Mouse (Mus musculus) forebrain, embryonic 13.5 days (tissue): ENCODE measurements around the gene Gpcpd1. TPM values are rescaled to one million over a fixed set of nuclear protein-coding genes. Genes with fewer than 3 reads are reported as not detected.
"Not testable (repeated sequence)": the region's sequence is repeated elsewhere in the genome, so short reads cannot be mapped to it uniquely, and the experiment has no call there.

Source experiments
- ATAC-seq: fragments of 200-750 bp; cut with Nextera tagmentation; 2 replicates; pipeline ENCODE4 v1.8.0; 2017
- H3K27ac ChIP-seq: fragments of 300-500 bp; sonication (generic); 2 replicates; pipeline ENCODE4 v1.5.1; 2015; ENCODE audit warnings: inconsistent platforms, mild to moderate bottlenecking, moderate library complexity
- H3K27me3 ChIP-seq: fragments of 300-500 bp; sonication (generic); 2 replicates; pipeline ENCODE4 v1.6.1; 2015; ENCODE audit warnings: mild to moderate bottlenecking, inconsistent platforms
- H3K36me3 ChIP-seq: fragments of 300-500 bp; sonication (generic); 2 replicates; pipeline ENCODE4 v1.6.1; 2015; ENCODE audit warnings: mild to moderate bottlenecking, inconsistent platforms; ENCODE audit not compliant: poor library complexity, severe bottlenecking
- H3K4me1 ChIP-seq: fragments of 300-500 bp; sonication (generic); 2 replicates; pipeline ENCODE4 v1.6.1; 2015; ENCODE audit warnings: inconsistent platforms
- H3K4me2 ChIP-seq: fragments of 300-500 bp; sonication (generic); 2 replicates; pipeline ENCODE4 v1.6.1; 2015; ENCODE audit warnings: inconsistent platforms, mild to moderate bottlenecking, moderate library complexity
- H3K4me3 ChIP-seq: fragments of 300-500 bp; sonication (generic); 2 replicates; pipeline ENCODE4 v1.5.1; 2015; ENCODE audit warnings: mild to moderate bottlenecking, inconsistent platforms
- H3K9ac ChIP-seq: fragments of 300-500 bp; sonication (generic); 2 replicates; pipeline ENCODE4 v1.6.1; 2015; ENCODE audit warnings: mild to moderate bottlenecking, inconsistent platforms
- H3K9me3 ChIP-seq: fragments of 300-500 bp; sonication (generic); replicated peaks from 2 replicates; pipeline ENCODE4 v1.6.1; 2016; ENCODE audit warnings: inconsistent platforms
- WGBS: fragments of 180-500 bp; shearing (Covaris S2); methylation state at CpG from one replicate; pipeline ENCODE4 v1.1.7; 2015; 5-methylcytosine and 5-hydroxymethylcytosine counted together
- polyA plus RNA-seq: library from polyadenylated mRNA; unstranded; fragments of >200 nt; fragmentation: Nextera tagmentation; extraction: Ambion mirVana; gene quantifications from 2 replicates; pipeline ENCODE4 v1.2.1, GENCODE M21; 2015

Gpcpd1 gene
- polyA plus RNA-seq, 1 experiment from 2014 or later = 75.2 TPM

- Histone ChIP-seq H3K9me3 (no peaks in the 10 kb centered on the region), H3K27me3 (no peaks in the 10 kb centered on the region), H3K4me1 (no peaks in the 10 kb centered on the region), H3K36me3 (no peaks in the 10 kb centered on the region), H3K27ac (no peak overlapping the region), H3K4me2 (no peak overlapping the region), H3K9ac (no peak overlapping the region), H3K4me3 (no peak overlapping the region)
- no peak for ATAC-seq
Measured at GRCm38 (mm10) chr2:132601777-132602176, 14.2 kb upstream of the Gpcpd1 start.

GRCm38 (mm10) chr2:132600081-132600480 lies 12.6 kb upstream of the Gpcpd1 start:
- H3K9ac ChIP-seq = no peak overlapping the region
- 80% methylated on average over 4 of the region's 4 CpGs for WGBS
- no peak for ATAC-seq
- no peaks in the 10 kb centered on the region for H3K36me3 ChIP-seq
- no peak overlapping the region for H3K4me3 ChIP-seq
- no peaks in the 10 kb centered on the region for H3K4me1 ChIP-seq
- H3K27me3 ChIP-seq = no peaks in the 10 kb centered on the region
- no peaks in the 10 kb centered on the region for H3K9me3 ChIP-seq
- no peak overlapping the region for H3K27ac ChIP-seq
- H3K4me2 ChIP-seq = no peak overlapping the region

GRCm38 (mm10) chr2:132599127-132599526 lies 11.6 kb upstream of the Gpcpd1 start:
- Histone ChIP-seq H3K4me1 (no peaks in the 10 kb centered on the region), H3K4me2 (no peak overlapping the region), H3K36me3 (no peaks in the 10 kb centered on the region), H3K9me3 (no peaks in the 10 kb centered on the region), H3K9ac (no peak overlapping the region), H3K27ac (no peak overlapping the region), H3K4me3 (no peak overlapping the region), H3K27me3 (no peaks in the 10 kb centered on the region)
- 89% methylated on average over 6 of the region's 6 CpGs for WGBS
- ATAC-seq = no peak

GRCm38 (mm10) chr2:132597866-132598480 lies 10.4 kb upstream of the Gpcpd1 start:
- no peak overlapping the region for H3K9ac ChIP-seq
- no peak overlapping the region for H3K4me3 ChIP-seq
- H3K27ac ChIP-seq = no peak overlapping the region
- WGBS = 72% methylated on average over 3 of the region's 3 CpGs
- H3K4me1 ChIP-seq = no peaks in the 10 kb centered on the region
- H3K9me3 ChIP-seq = no peaks in the 10 kb centered on the region
- H3K4me2 ChIP-seq = no peak overlapping the region
- H3K36me3 ChIP-seq = no peaks in the 10 kb centered on the region
- no peaks in the 10 kb centered on the region for H3K27me3 ChIP-seq
- ATAC-seq = no peak

- no peak overlapping the region for H3K4me2 ChIP-seq
- no peaks in the 10 kb centered on the region for H3K9me3 ChIP-seq
- no peak overlapping the region for H3K4me3 ChIP-seq
- H3K9ac ChIP-seq = no peak overlapping the region
- H3K27me3 ChIP-seq = no peaks in the 10 kb centered on the region
- WGBS = 75% methylated on average over 8 of the region's 8 CpGs
- ATAC-seq = no peak
- no peak overlapping the region for H3K27ac ChIP-seq
- H3K36me3 ChIP-seq = no peaks in the 10 kb centered on the region
- H3K4me1 ChIP-seq = no peaks in the 10 kb centered on the region
Measured at GRCm38 (mm10) chr2:132597226-132597625, 9.7 kb upstream of the Gpcpd1 start.

- no peaks in the 10 kb centered on the region for H3K36me3 ChIP-seq
- H3K4me2 ChIP-seq = no peak overlapping the region
- no peak overlapping the region for H3K9ac ChIP-seq
- H3K27ac ChIP-seq = no peak overlapping the region
- H3K27me3 ChIP-seq = no peaks in the 10 kb centered on the region
- 77% methylated on average over 11 of the region's 11 CpGs for WGBS
- H3K4me1 ChIP-seq = no peaks in the 10 kb centered on the region
- no peaks in the 10 kb centered on the region for H3K9me3 ChIP-seq
- no peak overlapping the region for H3K4me3 ChIP-seq
- no peak for ATAC-seq
Measured at GRCm38 (mm10) chr2:132595601-132596235, 8.2 kb upstream of the Gpcpd1 start.

GRCm38 (mm10) chr2:132592126-132592525 lies 4.6 kb upstream of the Gpcpd1 start:
- H3K27ac ChIP-seq = no peak overlapping the region
- no peak for ATAC-seq
- H3K4me1 ChIP-seq = no peaks in the 10 kb centered on the region
- H3K36me3 ChIP-seq = no peaks in the 10 kb centered on the region
- 90% methylated on average over 3 of the region's 3 CpGs for WGBS
- H3K4me3 ChIP-seq = no peak overlapping the region
- no peak overlapping the region for H3K9ac ChIP-seq
- no peaks in the 10 kb centered on the region for H3K9me3 ChIP-seq
- H3K27me3 ChIP-seq = no peaks in the 10 kb centered on the region
- H3K4me2 ChIP-seq = no peak overlapping the region

GRCm38 (mm10) chr2:132591579-132591978 lies 4.0 kb upstream of the Gpcpd1 start:
- not testable (repeated sequence) for H3K27ac ChIP-seq, H3K4me3 ChIP-seq, H3K9ac ChIP-seq, H3K4me1 ChIP-seq, H3K27me3 ChIP-seq, H3K4me2 ChIP-seq, ATAC-seq, H3K36me3 ChIP-seq, H3K9me3 ChIP-seq
- WGBS = 80% methylated on average over 3 of the region's 3 CpGs

- Histone ChIP-seq H3K36me3 (no peaks in the 10 kb centered on the region), H3K4me2 (no peak overlapping the region), H3K9ac (no peak overlapping the region), H3K9me3 (no peaks in the 10 kb centered on the region), H3K27me3 (no peaks in the 10 kb centered on the region), H3K27ac (no peak overlapping the region), H3K4me1 (no peaks in the 10 kb centered on the region), H3K4me3 (no peak overlapping the region)
- 84% methylated on average over 6 of the region's 6 CpGs for WGBS
- ATAC-seq = no peak
Measured at GRCm38 (mm10) chr2:132589906-132590538, 2.5 kb upstream of the Gpcpd1 start.

GRCm38 (mm10) chr2:132586006-132586405 lies 1.5 kb downstream of the Gpcpd1 start:
- Histone ChIP-seq H3K36me3 (no peaks in the 10 kb centered on the region), H3K9me3 (no peaks in the 10 kb centered on the region), H3K27me3 (no peaks in the 10 kb centered on the region), H3K4me2 (no peak overlapping the region), H3K9ac (no peak overlapping the region), H3K4me3 (no peak overlapping the region), H3K27ac (no peak overlapping the region), H3K4me1 (peaks cover 20% of the 10 kb centered on the region)
- no peak for ATAC-seq
- WGBS = 79% methylated on average over 3 of the region's 3 CpGs

GRCm38 (mm10) chr2:132584191-132584590 lies 3.3 kb downstream of the Gpcpd1 start:
- no peak for ATAC-seq
- no peak overlapping the region for H3K4me3 ChIP-seq
- WGBS = 95% methylated on average over 1 of the region's 1 CpGs
- no peak overlapping the region for H3K4me2 ChIP-seq
- no peak overlapping the region for H3K27ac ChIP-seq
- H3K9me3 ChIP-seq = no peaks in the 10 kb centered on the region
- peaks cover 20% of the 10 kb centered on the region for H3K4me1 ChIP-seq
- H3K27me3 ChIP-seq = no peaks in the 10 kb centered on the region
- no peaks in the 10 kb centered on the region for H3K36me3 ChIP-seq
- H3K9ac ChIP-seq = no peak overlapping the region

GRCm38 (mm10) chr2:132583126-132583525 lies 4.4 kb downstream of the Gpcpd1 start:
- no peak overlapping the region for H3K9ac ChIP-seq
- no peak for ATAC-seq
- H3K9me3 ChIP-seq = no peaks in the 10 kb centered on the region
- no peaks in the 10 kb centered on the region for H3K27me3 ChIP-seq
- H3K4me2 ChIP-seq = no peak overlapping the region
- H3K27ac ChIP-seq = peak overlapping the region; percentile 42; the same call in 1 of the 2 replicates
- H3K36me3 ChIP-seq = no peaks in the 10 kb centered on the region
- peaks cover 20% of the 10 kb centered on the region for H3K4me1 ChIP-seq
- 80% methylated on average over 3 of the region's 3 CpGs for WGBS
- H3K4me3 ChIP-seq = no peak overlapping the region
